Comparison of ENCODE assay signal across 1 mouse cellular context in the genomic region with DNA sequence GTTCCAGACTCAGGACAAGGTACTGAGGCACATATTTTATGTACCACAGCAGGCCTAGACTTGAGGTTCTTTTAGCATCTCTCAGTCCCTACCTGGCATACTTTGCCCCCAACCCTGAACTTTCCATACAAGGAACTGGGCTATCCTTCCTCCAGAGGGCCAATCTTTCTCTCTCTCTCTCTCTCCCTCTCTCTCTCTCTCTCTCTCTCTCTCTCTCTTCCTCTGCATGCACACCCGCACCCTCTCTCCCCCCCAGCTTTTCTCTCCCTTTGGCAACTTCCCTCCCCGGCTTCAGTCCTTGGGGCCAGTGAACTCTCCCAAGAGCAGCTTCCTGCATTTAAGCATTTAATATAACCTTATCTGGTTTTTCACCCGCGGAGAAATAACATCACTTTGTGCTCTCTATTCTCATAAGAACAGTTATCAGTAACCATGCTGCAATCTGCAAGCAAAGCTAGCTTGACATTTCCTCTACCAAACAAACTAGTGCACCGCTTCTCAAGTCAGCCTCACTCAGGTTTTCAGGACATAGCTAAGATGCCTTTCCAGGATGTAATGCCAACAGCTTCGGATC.
TF ChIP-seq lines count a peak whose summit lies in the region.

No protein-coding gene starts in this region.

TF ChIP-seq in MEL, 35 proteins besides CTCF, POLR2A, EP300 and RAD21 (continued from another document):
- TF ChIP-seq JUND (IDR thresholded peaks at IDR 0.05; ENCODE audit: low read depth, low read length) (peak; percentile 97), NELFE (IDR thresholded peaks at IDR 0.05; ENCODE audit: low read depth, low read length) (no peak), NRF1 (IDR thresholded peaks at IDR 0.05; ENCODE audit: insufficient read depth, low read depth, low read length, poor library complexity, severe bottlenecking) (no peak), SMC3 (IDR thresholded peaks at IDR 0.05; ENCODE audit: low read depth, low read length) (no peak)
